Mouse (Mus musculus) gastrocnemius, postnatal 36 days (tissue): ENCODE measurements around the gene Gm614. TPM values are rescaled to one million over a fixed set of nuclear protein-coding genes. Genes with fewer than 3 reads are reported as not detected.

ENCODE experiments used
- DNase-seq, 2 experiments: peaks; one replicate each; pipeline ENCODE4 v3.0.0; 2022
- intact Hi-C: fragments of 180-260 bp; cut with DNase I; formaldehyde crosslinking; loops from one replicate; pipeline ENCODE4 v1.15.1; 2025
- long read RNA-seq, 2 experiments: library from polyadenylated mRNA; stranded (forward); transcript quantifications; one replicate each; pipeline ENCODE4 v2.0.0; 2021
- total RNA-seq, 2 experiments: library from RNA; stranded (reverse); gene quantifications; 2 replicates each; pipeline ENCODE4 v1.2.3; 2021

Gm614 gene
- total RNA-seq: not detected
- long read RNA-seq, experiment 1: 0 reads
- long read RNA-seq, experiment 2: 0 reads

DNA sequence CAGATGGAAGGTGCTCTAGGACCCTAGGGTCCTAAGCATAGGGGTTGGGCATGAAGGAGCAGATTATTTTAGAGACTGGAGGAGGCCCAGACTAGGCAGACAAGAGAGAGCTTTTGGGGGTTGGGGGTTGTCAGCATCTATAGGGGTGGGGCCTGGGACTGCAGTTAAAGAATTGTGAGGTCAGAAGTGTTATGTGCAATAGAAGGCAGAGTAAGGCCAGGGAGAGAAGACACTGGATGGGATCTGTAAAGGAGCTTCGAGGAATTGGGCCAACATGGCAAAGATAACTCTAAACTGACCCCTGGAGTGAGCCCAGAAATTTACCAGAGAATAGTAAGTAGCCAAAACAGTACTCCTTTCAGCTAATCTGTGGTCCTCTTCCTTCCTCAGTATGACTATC is at the start of gene Gm614:
Gene Gm614 (minus strand): TSS at position 101 of the 400 bp plus-strand sequence.
- DNase-seq: no peak
- intact Hi-C loops: no loop called here

DNA sequence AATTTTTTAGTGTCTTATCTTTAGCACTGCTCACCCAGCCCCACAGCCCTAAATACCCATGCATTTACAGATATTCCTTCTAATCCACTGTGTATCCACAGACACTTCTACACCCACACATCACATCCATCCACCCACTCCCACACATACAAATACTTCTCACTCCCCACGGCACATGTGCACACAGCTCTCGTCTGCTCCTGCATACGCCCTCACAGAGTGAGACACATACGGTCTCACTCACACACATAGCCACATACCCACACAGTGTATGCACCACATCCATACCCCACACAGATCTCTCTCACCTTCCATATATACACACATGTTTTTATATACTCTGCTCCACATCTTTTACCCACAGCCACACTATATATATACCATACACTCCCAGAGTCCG is 45.5 kb upstream of the Gm614 start:
- intact Hi-C loops: no loop called here

DNA sequence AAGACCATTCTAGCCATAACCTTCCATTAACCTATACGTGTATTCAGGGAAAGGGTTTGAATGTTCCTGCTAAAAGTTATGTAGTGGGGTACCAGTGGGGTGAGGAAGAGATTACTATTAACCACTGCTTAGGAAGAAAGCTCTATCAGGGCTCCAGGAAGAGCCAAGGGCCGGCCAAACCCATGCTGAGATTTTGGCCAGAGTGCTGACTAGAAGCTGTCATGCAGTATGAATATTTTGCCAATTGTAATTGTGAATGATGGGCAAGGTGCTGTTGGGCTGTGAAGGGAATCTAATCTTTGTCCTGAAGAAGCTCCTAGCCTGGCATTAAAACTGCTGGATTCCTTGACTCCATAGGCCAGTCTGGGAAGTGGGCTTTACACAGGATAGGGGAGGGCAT is 40.9 kb upstream of the Gm614 start:
- DNase-seq: no peak
- intact Hi-C loops: no loop called here

More for the DNA sequence above, 45.5 kb upstream of the Gm614 start:
- no peak for DNase-seq

DNA sequence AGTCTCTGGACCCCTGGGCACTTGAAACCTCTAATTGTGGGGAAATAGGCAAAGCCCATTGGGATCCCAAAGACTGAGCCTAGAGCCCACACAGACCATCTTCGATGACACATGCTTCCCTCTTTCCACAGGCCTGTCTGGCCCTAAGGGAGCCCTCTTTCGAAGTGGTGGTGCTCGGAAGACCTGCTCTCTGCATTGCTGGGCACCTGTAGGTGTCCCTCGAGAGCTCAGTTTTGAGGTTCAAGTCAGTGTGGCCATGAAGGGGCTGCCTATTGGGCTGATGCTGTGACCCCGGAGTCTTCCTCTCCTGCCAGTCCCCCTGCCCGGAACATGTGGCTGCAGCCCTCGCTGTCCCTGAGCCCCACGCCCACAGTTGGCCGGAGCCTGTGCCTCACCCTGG is 37.9 kb upstream of the Gm614 start:
- intact Hi-C loops: no loop called here
- DNase-seq: no peak

DNA sequence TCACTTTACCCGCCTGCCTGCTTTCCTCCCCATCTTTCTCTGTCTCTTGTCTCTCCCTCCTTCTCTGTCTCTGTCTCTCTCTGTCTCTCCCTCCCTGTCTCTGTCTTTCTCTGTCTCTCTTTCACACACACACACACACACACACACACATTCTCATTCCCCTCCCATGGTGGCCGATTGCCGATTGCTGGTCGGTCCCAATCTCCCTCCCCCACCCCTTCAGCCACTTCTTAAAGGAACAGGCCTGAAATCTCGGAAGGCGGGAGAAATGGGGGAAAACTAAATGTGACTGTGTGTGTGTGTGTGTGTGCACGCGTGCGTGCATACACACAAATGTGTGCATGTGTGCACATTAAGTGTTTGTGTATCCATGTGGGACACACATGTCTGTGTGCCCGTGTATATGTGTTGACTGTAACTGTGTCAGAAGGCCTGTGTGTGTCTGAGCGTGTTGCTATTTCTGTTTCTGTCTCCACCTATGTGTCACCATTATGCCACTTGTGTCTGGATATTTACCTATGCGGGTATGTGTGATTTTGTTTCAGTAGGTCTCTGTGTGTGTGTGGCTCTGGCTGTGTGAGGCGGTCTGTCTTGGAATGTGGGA is 36.7 kb upstream of the Gm614 start:
- no peak for DNase-seq
- intact Hi-C loops: no loop called here

DNA sequence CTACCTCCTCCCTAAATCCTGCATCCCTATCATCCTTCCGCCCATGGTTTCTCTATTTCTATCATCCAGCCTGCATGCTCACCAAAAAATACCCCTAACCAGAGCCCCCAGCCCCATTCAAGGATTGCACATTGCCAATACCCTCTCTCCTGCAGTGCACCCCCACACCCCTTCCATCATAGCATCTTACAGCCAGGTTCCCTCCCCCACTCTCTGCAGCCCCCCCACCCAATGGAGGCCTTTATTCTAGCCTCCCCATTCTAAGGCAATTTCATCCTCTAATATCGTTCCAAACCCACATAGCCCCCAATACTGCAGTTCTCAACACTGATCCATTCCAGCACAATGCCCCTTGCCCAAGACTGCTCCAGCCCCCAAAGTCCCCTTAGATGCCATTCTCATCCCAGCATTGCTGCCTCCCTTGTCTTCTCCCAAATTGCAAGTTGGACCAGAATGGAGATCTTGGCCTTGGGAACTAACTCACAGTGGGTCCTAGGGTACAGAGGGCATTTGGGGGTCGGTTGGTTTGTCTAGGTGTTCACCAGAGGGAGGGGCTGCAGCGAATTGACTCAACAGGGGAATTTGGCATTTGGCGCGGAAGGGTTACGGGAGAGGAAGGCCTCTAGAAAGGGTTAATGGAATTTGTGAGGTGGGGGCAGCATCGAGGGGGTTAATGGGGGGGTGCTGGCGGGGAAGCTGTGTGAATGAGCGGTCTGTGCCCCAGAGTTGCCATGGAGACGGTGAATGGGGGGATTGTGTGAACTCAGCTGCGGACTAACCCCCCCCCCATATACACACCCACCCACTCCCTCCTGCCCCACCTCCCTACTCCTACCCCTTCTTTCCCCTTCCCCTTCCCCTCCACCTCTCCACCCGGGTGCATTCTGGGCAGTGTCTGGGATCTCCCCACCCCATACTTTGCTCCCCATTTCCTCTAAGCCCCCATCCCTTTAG is 36.0 kb upstream of the Gm614 start:
- no peak for DNase-seq
- intact Hi-C loops: no loop called here

DNA sequence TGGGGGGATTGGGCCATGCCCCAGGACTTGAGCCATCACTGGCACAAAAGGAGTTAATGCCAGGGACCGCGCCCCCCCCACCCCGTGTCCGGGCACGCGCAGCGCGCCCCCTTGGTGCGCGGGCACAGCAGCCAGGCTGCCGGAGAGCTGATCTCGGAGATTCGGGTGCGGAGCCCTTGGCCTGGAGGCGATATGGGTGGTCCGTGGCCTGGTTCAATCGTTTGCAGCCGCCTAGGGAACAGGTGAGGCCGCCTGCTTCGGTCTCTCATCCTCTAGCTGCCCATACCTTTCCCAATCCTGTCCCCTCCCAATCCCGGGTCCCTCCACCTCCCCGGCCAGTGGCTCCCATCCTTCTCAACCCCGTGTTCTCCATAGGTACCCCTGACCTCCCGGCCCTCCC is 35.3 kb upstream of the Gm614 start, which contains the start of gene Nlgn3:
Gene Nlgn3 (plus strand): TSS at position 114 of the 400 bp plus-strand sequence.
- DNase-seq: no peak
- intact Hi-C loops: no loop called here

DNA sequence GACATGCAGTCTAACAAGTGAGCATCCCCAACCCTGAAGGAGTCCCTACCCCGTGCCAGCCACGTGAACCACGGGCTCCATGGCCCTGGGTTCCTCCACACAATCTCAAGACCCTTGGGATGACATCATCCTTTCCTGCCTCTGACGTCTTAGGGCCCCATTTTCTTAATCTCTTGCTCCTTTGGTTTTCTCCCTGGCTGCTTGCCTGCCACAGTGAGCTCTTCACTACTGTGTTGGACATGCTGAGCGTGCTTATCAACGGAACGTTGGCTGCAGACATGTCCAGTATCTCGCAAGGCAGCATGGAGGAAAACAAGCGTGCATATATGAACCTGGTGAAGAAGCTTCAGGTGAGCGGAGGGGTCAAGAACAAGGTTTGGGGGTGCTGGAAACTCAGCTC is 26.3 kb upstream of the Gm614 start:
- no peak for DNase-seq
- intact Hi-C loops: no loop called here

DNA sequence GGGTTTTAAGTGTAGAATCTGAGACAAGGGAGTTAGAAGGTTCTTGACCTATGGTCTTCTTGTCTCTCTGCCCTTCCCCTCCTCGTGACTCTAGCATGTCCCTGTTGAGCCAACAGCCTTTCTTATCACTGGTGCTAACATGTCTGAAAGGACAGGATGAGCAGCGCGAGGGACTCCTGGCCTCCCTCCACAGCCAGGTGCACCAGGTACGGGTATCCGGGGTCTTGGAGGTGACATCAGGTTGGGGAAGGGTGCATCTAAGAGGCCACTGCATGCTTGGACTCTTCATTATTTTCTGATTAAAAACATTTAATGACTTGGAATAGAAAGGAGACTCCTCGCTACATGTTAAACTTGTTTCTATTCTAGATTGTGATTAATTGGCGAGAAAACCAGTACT is 25.2 kb upstream of the Gm614 start:
- intact Hi-C loops: no loop called here
- no peak for DNase-seq

DNA sequence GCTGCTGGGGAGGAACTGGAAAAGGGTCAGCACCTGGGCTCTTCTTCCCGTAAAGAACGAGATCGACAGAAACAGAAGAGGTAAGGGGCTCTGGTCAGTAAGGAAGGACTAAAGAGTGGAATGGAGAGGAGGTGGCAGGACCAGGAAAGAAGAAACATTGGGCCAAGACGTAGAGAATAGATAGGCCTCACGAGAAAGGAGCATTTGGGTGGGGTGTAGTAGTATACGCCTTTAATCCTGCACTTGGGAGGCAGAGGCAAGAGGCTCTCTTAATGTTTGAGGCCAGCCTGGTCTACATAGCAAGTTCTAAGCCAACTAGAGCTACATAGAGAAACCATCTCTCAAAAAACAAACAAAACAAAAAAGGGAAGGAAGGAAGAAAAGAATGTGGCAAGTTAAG is 24.6 kb upstream of the Gm614 start:
- intact Hi-C loops: no loop called here
- no peak for DNase-seq

DNA sequence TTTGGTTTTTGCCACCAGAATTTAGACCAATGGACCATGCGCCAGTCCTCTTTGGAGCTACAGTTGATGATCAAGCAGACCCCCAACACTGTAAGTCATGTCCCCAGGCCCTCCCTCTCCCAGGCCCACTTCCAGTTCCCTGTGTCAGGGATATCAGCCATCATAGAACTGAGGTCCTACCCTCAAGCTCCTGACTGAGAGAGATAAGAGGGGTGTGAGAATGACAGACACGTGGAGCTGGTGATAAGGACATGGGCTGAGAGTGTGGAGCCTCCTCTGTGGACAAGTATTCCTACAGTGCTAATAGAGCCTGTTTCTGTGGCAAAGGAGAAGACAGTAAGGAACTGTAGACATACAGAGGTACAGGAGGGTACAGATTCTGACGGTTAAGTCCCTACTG is 23.8 kb upstream of the Gm614 start:
- intact Hi-C loops: no loop called here
- DNase-seq: no peak

DNA sequence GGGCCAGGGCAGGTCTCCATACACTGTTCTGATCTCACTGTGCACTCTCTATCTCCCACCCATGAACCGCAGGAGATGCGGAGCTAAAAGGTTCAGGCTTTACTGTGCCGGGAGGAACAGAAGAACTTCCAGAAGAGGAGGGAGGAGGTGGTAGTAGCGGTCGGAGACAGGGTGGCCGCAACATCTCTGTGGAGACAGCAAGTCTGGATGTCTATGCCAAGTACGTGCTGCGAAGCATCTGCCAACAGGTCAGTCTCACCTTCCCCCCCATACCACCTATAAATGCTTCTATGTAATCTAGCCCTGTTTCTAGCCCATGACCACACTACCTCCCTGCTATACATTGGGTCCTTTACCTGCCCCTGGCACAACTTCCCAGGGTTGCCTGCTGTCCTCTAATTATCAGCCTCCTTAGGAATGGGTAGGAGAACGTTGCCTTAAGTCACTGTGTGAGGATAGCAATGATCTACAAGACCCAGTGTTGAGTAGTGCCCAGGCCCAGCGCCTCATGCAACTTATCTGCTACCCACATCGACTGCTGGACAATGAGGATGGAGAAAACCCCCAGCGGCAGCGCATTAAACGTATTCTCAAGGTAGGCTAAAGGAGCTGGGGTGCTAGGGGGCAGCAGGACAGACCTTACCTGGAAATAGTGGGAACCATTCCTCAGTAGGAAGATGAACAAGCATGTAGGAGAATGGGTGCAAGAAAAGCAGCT is 22.3 kb upstream of the Gm614 start:
- intact Hi-C loops: no loop called here
- no peak for DNase-seq

DNA sequence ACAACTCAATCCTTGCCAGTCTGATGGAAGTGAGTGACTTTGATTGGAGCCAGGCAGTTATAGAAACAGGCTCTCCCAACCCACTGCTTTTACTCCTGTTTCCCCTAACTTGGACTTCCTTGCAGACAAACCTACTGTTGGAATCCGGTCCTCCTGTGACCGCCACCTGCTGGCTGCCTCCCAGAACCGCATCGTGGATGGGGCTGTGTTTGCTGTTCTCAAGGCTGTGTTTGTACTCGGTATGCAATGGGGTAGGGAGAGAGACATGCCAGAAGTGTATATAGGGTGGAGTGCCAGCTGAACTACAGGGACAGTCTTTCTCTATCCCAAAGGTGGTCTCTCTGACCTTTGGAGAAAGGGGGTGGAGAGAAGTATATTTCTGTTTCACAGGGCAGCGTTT is 21.7 kb upstream of the Gm614 start:
- no peak for DNase-seq
- intact Hi-C loops: no loop called here

DNA sequence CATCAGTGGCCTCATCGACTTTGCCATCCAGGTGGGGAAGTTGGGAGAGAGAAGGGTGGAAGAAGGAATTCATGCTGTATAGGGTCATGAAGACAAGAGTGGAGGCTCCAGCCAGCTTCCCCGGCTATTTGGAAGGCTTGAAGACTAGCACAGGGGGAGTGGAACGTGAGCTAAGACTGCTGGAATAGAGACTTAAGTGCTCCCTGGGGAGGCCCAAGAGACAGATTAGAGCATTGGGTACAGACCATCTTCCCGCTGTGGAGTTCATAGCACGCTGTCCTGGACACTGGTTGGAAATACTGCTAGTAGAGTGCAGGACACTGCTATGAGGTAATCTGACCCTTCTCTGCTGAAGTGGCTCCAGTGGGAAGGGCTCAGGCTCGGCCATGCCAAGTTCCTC is 19.0 kb upstream of the Gm614 start:
- intact Hi-C loops: loop anchor here (5.0 kb wide), 1 partner anchor 146 kb away; no protein-coding TSS in a partner anchor
- no peak for DNase-seq

DNA sequence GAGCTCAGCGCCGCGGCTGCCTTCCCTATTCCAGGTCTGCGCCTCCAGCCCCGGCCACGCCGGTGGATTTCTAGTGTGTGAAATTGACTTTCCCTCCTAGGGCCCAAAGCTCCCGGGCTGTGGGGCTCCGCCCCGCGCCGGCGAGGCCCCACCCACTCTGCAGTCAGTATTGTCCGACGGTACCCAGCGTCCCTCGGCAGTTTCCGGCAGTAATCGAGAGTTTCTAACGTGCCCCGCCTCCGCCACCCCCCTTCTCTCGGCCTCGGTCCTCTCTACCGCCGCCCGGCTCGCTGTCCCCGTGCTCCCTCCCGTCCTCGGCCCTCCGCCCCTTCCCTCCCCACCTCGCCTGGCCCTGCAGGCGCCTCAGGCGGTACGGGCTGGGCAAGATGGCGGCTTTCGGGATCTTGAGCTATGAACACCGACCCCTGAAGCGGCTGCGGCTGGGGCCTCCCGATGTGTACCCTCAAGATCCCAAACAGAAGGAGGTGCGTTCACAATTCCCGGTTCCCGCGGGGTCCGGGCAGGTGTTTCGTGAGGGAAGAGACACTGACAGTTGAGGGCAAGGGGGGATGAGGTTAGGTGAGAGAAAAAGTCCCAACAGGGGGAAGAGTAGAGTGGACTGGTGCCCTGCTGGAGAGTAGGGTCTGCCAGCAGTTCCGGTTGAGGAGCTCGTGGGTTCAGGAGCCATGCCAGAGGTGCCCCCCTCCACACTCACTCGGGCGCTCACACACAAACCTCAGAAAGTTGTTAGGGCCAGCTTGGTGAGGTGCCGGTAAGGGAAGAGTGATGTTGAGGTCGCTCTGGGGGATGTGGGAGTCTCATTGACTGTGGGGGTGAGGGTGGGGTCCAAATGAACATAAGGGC is 10.3 kb upstream of the Gm614 start, which contains the start of gene Med12:
Gene Med12 (plus strand): TSS at position 156 of the 864 bp plus-strand sequence.
- intact Hi-C loops: loop anchor here (5.0 kb wide), 1 partner anchor 142 kb away; no protein-coding TSS in a partner anchor
- peak; percentile 81 to 88 for DNase-seq

DNA sequence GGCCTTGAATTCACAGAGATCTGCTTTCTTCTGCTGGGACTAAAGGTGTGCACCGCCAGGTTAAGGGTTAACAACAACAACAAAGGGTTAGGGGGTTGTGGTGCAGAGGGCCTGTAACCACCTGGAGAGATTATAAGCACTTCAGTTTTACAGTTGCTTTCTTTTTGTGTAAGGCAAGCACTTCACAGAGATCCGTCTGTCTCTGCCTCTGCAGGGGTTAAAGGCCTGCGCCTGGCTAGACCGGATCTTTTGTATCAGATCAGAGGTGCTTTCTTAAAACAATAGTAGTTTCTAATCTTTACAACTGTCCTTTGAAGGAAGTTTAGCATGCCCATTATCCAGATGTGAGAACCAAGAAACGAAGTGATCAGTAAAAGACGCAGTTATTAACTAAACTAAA is 9.6 kb upstream of the Gm614 start:
- DNase-seq: no peak
- intact Hi-C loops: loop anchor here (5.0 kb wide), 1 partner anchor 141 kb away; no protein-coding TSS in a partner anchor

DNA sequence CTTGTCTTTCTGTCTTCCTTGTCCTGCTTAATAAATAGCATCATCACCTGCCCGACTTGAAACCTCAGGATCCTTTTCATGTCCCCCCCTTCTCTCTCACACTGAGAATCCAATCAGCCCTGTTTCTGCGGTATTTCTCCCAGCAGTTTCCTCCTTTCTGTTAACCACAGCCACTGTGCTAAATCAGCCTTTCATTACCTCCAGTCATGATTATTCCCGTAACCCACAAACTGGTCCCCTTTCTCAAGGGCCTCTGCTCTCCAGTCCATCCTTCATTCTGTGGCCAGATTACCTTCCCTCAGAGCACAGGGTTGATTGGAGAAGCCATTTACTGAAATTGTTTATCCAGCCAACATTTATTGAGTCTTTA is 4.9 kb upstream of the Gm614 start, which contains the start of gene Gm20489:
Gene Gm20489 (minus strand): TSS at position 269 of the 370 bp plus-strand sequence.
- intact Hi-C loops: no loop called here

DNA sequence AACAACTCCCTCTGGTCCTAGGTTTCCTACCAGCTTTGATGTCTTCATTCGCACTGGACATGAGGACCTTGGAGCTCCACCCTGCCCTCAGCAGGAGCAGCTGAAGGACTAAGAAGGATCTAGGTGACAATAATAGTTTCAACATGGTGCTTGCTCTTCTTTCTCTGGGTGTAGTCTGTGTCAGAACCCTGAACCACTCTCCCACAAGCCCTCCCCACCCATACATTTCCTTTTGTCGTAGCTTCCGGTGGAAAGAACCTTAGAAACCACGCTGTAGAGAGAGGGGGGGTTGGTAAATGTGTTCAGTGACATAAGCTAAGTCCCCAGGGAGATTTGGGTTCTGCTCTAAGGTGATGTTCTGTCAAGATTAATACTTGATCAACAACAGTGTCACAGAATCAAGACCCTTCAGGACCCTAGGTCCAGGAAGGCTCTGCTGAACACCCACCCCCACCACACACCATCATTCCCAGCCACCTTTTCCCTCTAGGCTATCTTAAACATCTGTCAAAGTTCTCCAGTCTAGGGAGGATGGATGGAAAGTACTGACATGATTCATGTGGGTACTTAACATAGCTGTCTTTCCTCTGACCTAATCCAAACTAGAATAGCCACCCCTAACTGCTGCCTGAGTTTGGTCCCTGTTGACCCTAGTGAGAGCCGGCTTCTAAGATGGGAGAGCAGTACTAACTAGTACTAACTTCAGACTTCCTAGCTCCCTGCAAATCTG is 4.4 kb upstream of the Gm614 start, which contains the start of gene Il2rg:
Gene Il2rg (minus strand): TSS at position 231 of the 730 bp plus-strand sequence.
- DNase-seq: no peak
- intact Hi-C loops: no loop called here

More for the DNA sequence above, 4.9 kb upstream of the Gm614 start, which contains the start of gene Gm20489:
- DNase-seq: no peak

DNA sequence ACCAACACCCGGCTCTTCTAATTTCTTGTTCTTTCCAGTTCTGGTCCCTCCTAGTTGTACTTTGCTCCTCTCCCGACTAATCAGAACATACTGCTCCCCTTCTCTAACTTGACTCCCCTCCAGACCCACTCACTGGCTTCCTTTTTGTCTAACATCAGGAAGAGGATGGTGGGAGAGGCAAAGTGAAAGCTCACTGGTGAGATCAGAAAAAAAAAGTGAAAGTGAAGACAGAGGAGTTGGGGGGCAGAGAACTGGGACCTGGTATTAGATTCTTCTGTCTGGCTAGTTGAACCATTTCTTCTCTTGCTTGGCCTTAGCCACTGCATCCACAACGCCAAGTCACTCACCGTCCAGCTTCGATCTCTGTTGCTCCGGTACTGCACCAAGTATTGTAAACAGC is 2.8 kb upstream of the Gm614 start:
- DNase-seq: no peak
- intact Hi-C loops: no loop called here
